Mouse (Mus musculus) hindbrain, embryonic 10.5 days (tissue): ENCODE data around the gene Ccdc194. TPM values are rescaled to one million over a fixed set of nuclear protein-coding genes. Genes with fewer than 3 reads are reported as not detected.
"Not testable (repeated sequence)": the region's sequence is repeated elsewhere in the genome, so short reads cannot be mapped to it uniquely, and the experiment has no call there.

ENCODE experiments used
- DNase-seq: peaks from one replicate; pipeline ENCODE4 v3.0.0-alpha.2; 2017; ENCODE audit warnings: low spot score
- H3K27ac ChIP-seq: fragments of 300-500 bp; sonication (generic); 2 replicates; pipeline ENCODE4 v1.5.1; 2016; ENCODE audit warnings: mild to moderate bottlenecking, moderate library complexity
- H3K27me3 ChIP-seq: fragments of 300-500 bp; sonication (generic); 2 replicates; pipeline ENCODE4 v1.6.1; 2016; ENCODE audit warnings: mild to moderate bottlenecking; ENCODE audit not compliant: poor library complexity, insufficient read depth, severe bottlenecking
- H3K36me3 ChIP-seq: fragments of 300-500 bp; sonication (generic); 2 replicates; pipeline ENCODE4 v1.6.1; 2016; ENCODE audit warnings: mild to moderate bottlenecking, moderate library complexity
- H3K4me1 ChIP-seq: fragments of 300-500 bp; sonication (generic); replicated peaks from 2 replicates; pipeline ENCODE4 v1.6.1; 2016; ENCODE audit warnings: mild to moderate bottlenecking
- H3K4me3 ChIP-seq: fragments of 300-500 bp; sonication (generic); 2 replicates; pipeline ENCODE4 v1.5.1; 2016; ENCODE audit warnings: mild to moderate bottlenecking, moderate library complexity
- H3K9me3 ChIP-seq: fragments of 300-500 bp; sonication (generic); 2 replicates; pipeline ENCODE4 v1.6.1; 2016; ENCODE audit warnings: mild to moderate bottlenecking, moderate library complexity
- WGBS: fragments of 180-500 bp; shearing (Covaris S2); methylation state at CpG from one replicate; pipeline ENCODE4 v1.1.7; 2016; 5-methylcytosine and 5-hydroxymethylcytosine counted together
- polyA plus RNA-seq: library from polyadenylated mRNA; unstranded; fragments of >200 nt; fragmentation: Nextera tagmentation; extraction: Ambion mirVana; gene quantifications from 2 replicates; pipeline ENCODE4 v1.2.1, GENCODE M21; 2016

The Ccdc194 gene
- polyA plus RNA-seq, 1 experiment from 2014 or later, result 0.51 TPM

GRCm38 (mm10) chr8:71543755-71544154 lies 18.2 kb upstream of the Ccdc194 start:
- H3K27ac ChIP-seq, result no peak overlapping the region
- H3K27me3 ChIP-seq, result no peaks in the 10 kb centered on the region
- peaks cover 13% of the 10 kb centered on the region for H3K4me1 ChIP-seq
- no peaks in the 10 kb centered on the region for H3K9me3 ChIP-seq
- DNase-seq, result no peak
- H3K4me3 ChIP-seq, result peak overlapping the region; percentile 89
- 88% methylated on average over 9 of the region's 9 CpGs for WGBS
- peaks cover 35% of the 10 kb centered on the region for H3K36me3 ChIP-seq

- WGBS, result under 1% methylated on average over 55 of the region's 55 CpGs
- Histone ChIP-seq H3K9me3 (no peaks in the 10 kb centered on the region), H3K36me3 (peaks cover 27% of the 10 kb centered on the region), H3K27me3 (peaks cover 9% of the 10 kb centered on the region), H3K27ac (peak within 1 kb of the TSS; percentile 88), H3K4me1 (peaks cover 16% of the 10 kb centered on the region), H3K4me3 (peak within 1 kb of the TSS; percentile 89)
- DNase-seq, result peak; percentile 97
Observed at GRCm38 (mm10) chr8:71542632-71543343, 17.3 kb upstream of the Ccdc194 start, which contains the start of gene Mvb12a. Gene Mvb12a (plus strand): TSS chr8:71542922.

GRCm38 (mm10) chr8:71537028-71537867 lies 11.7 kb upstream of the Ccdc194 start, which contains the start of gene Bst2:
Gene Bst2 (minus strand): TSS chr8:71537456.
- Histone ChIP-seq H3K4me3 (peak within 1 kb of the TSS; percentile 51), H3K4me1 (peaks cover 18% of the 10 kb centered on the region), H3K27me3 (peaks cover 45% of the 10 kb centered on the region), H3K9me3 (no peaks in the 10 kb centered on the region), H3K27ac (peak within 1 kb of the TSS; percentile 46; the same call in 1 of the 2 replicates), H3K36me3 (no peaks in the 10 kb centered on the region)
- DNase-seq, result peak; percentile 75
- 4% methylated on average over 37 of the region's 37 CpGs for WGBS

- no peaks in the 10 kb centered on the region for H3K9me3 ChIP-seq
- H3K27ac ChIP-seq, result 0 out of 2 replicates have a peak overlapping the region, but pooled peaks have one; percentile 23
- WGBS, result 63% methylated on average over 5 of the region's 5 CpGs
- no peaks in the 10 kb centered on the region for H3K36me3 ChIP-seq
- no peak for DNase-seq
- H3K4me3 ChIP-seq, result no peak overlapping the region
- H3K27me3 ChIP-seq, result peaks cover 45% of the 10 kb centered on the region
- H3K4me1 ChIP-seq, result peaks cover 18% of the 10 kb centered on the region
Observed at GRCm38 (mm10) chr8:71535663-71536062, 10.2 kb upstream of the Ccdc194 start.

- WGBS, result 33% methylated on average over 3 of the region's 3 CpGs
- peaks cover 18% of the 10 kb centered on the region for H3K4me1 ChIP-seq
Observed at GRCm38 (mm10) chr8:71534263-71534810, 8.8 kb upstream of the Ccdc194 start.

GRCm38 (mm10) chr8:71530735-71531467 lies 5.4 kb upstream of the Ccdc194 start:
- H3K27me3 ChIP-seq, result peaks cover 46% of the 10 kb centered on the region
- WGBS, result 72% methylated on average over 7 of the region's 12 CpGs
- H3K4me3 ChIP-seq, H3K9me3 ChIP-seq, DNase-seq, H3K27ac ChIP-seq, H3K36me3 ChIP-seq: not testable (repeated sequence)
- H3K4me1 ChIP-seq, result peaks cover 19% of the 10 kb centered on the region

More at GRCm38 (mm10) chr8:71534263-71534810, 8.8 kb upstream of the Ccdc194 start:
- no peak overlapping the region for H3K4me3 ChIP-seq
- peaks cover 45% of the 10 kb centered on the region for H3K27me3 ChIP-seq
- no peak overlapping the region for H3K27ac ChIP-seq
- H3K36me3 ChIP-seq, result no peaks in the 10 kb centered on the region
- DNase-seq, result no peak
- H3K9me3 ChIP-seq, result no peaks in the 10 kb centered on the region

- peaks cover 20% of the 10 kb centered on the region for H3K4me1 ChIP-seq
- peak overlapping the region; percentile 40; the same call in 1 of the 2 replicates for H3K27ac ChIP-seq
- WGBS, result 87% methylated on average over 11 of the region's 11 CpGs
- no peak for DNase-seq
- peaks cover 56% of the 10 kb centered on the region for H3K27me3 ChIP-seq
- no peak overlapping the region for H3K4me3 ChIP-seq
- H3K9me3 ChIP-seq, result no peaks in the 10 kb centered on the region
- no peaks in the 10 kb centered on the region for H3K36me3 ChIP-seq
Observed at GRCm38 (mm10) chr8:71528362-71529073, 3.0 kb upstream of the Ccdc194 start.

GRCm38 (mm10) chr8:71527162-71527870 lies 1.8 kb upstream of the Ccdc194 start:
- Histone ChIP-seq H3K36me3 (no peaks in the 10 kb centered on the region), H3K4me1 (peaks cover 20% of the 10 kb centered on the region), H3K4me3 (no peak overlapping the region), H3K27me3 (peaks cover 65% of the 10 kb centered on the region), H3K9me3 (no peaks in the 10 kb centered on the region), H3K27ac (no peak overlapping the region)
- WGBS, result 38% methylated on average over 3 of the region's 3 CpGs
- no peak for DNase-seq

- peaks cover 28% of the 10 kb centered on the region for H3K4me1 ChIP-seq
- peak overlapping the region; percentile 18; the same call in 1 of the 2 replicates for H3K4me3 ChIP-seq
- 4% methylated on average over 6 of the region's 6 CpGs for WGBS
- no peak overlapping the region for H3K27ac ChIP-seq
- peak; percentile 33 for DNase-seq
- H3K36me3 ChIP-seq, result no peaks in the 10 kb centered on the region
- no peaks in the 10 kb centered on the region for H3K9me3 ChIP-seq
- peaks cover 66% of the 10 kb centered on the region for H3K27me3 ChIP-seq
Observed at GRCm38 (mm10) chr8:71526272-71526671, 761 bp upstream of the Ccdc194 start.

- Histone ChIP-seq H3K4me3 (no peak overlapping the region), H3K9me3 (no peaks in the 10 kb centered on the region), H3K27ac (no peak overlapping the region), H3K4me1 (peaks cover 41% of the 10 kb centered on the region), H3K36me3 (no peaks in the 10 kb centered on the region), H3K27me3 (peaks cover 44% of the 10 kb centered on the region)
- DNase-seq, result peak; percentile 94
- WGBS, result 5% methylated on average over 17 of the region's 17 CpGs
Observed at GRCm38 (mm10) chr8:71521634-71522033, 3.9 kb downstream of the Ccdc194 start.

GRCm38 (mm10) chr8:71519037-71519825 lies 6.3 kb downstream of the Ccdc194 start:
- H3K4me3 ChIP-seq, H3K9me3 ChIP-seq, H3K36me3 ChIP-seq, H3K27ac ChIP-seq: not testable (repeated sequence)
- Histone ChIP-seq H3K27me3 (peaks cover 20% of the 10 kb centered on the region), H3K4me1 (peaks cover 32% of the 10 kb centered on the region)
- WGBS, result 43% methylated on average over 10 of the region's 10 CpGs
- DNase-seq, result peak; percentile 69
